Mouse (Mus musculus) ES-E14 (cell line): Measurements from ENCODE around the gene Mrpl12.

Experiments
- CHD2 ChIP-seq: IDR thresholded peaks from 2 replicates; pipeline ENCODE4 v1.6.1; 2014; ENCODE audit warnings: mild to moderate bottlenecking, low read depth, low read length, inconsistent platforms
- ZC3H11A ChIP-seq: IDR thresholded peaks from 2 replicates; pipeline ENCODE4 v1.6.1; 2012; ENCODE audit warnings: low read depth, mild to moderate bottlenecking, inconsistent platforms, low read length, borderline replicate concordance
- ZNF384 ChIP-seq: IDR thresholded peaks from 2 replicates; pipeline ENCODE4 v1.6.1; 2012; ENCODE audit warnings: low read depth, low read length, inconsistent platforms

DNA sequence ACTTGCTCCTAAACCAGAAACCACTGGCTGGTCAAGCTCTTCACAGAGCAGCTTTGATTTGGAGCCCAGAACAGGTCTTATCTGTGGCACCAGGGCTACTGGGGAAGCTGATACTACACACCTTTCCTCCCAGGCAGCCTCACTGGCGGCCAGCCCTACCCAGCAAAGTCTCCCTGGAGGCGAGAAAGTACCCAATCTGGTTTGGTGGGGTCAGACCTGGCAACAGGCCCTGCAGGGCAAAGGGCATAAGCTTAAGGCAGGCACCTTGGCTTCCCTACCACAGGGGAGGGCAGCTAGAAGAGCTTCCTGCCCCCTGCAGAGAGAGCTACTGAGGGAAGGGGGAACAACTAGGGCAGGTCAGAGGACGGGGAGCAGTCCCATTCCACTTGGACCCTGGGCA is 15.9 kb downstream of the Mrpl12 start:
- no peak for TF ChIP-seq ZNF384
- TF ChIP-seq ZC3H11A: no peak
- no peak for TF ChIP-seq CHD2
